Mouse (Mus musculus): ENCODE results near the gene Ppp1r12b. TPM values are rescaled to one million over a fixed set of nuclear protein-coding genes. Genes with fewer than 3 reads are reported as not detected.

The Ppp1r12b gene
- polyA plus RNA-seq, 1 experiment from 2014 or later, result 7.8 TPM

DNA sequence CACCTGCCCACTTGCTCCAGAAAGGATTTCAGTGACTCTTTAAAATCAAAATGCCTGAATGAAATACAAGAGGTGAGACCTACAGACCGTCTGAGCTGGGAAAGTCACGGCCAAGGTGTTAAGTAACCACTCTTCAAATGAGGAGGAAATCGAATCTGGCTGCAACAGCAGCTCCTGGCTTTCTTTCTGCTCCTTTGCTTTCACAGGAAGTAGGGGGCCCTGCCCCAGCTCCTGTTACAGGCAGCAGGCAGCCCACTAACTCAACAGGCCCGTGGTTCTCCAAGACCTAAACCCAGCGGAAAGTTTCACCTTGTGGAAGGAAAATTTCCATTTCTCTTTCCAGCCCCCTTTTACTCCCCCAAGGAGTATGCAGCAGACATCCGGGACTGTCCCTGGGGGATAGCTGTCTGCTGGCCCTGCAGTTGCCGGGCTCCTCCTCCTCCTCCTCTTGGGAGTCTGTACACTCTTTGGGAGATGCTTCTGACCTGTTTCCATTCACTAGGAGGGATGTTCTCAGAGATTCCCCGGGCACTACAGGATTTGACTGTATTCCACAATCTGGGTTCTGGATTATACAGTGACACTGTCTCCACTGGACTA, 36.4 kb upstream of the Ppp1r12b start:
- no peak overlapping the region for H3K4me2 ChIP-seq (ENCODE audit: low read depth)
- DNase-seq (ENCODE audit: low spot score), result no peak
- H3K27ac ChIP-seq (ENCODE audit: low read depth, low read length), result no peak overlapping the region
- H3K4me3 ChIP-seq (ENCODE audit: low read depth, low read length), result no peak overlapping the region
- no peaks in the 10 kb centered on the region for H3K4me1 ChIP-seq (ENCODE audit: control insufficient read depth, insufficient read depth, low read length)
- no peaks in the 10 kb centered on the region for H3K9me3 ChIP-seq (ENCODE audit: control insufficient read depth, low read length)
- H3K36me3 ChIP-seq (ENCODE audit: control insufficient read depth, insufficient read depth, low read length), result no peaks in the 10 kb centered on the region
- no peak overlapping the region for H3K9ac ChIP-seq (ENCODE audit: low read length)
- ATAC-seq (ENCODE audit: insufficient read depth, low FRiP score, low TSS enrichment), result no peak
- WGBS, result 51% methylated on average over 8 of the region's 8 CpGs
- peaks cover 5% of the 10 kb centered on the region; the same call in 1 of the 2 replicates for H3K27me3 ChIP-seq (ENCODE audit: control insufficient read depth, insufficient read depth, low read length)

DNA sequence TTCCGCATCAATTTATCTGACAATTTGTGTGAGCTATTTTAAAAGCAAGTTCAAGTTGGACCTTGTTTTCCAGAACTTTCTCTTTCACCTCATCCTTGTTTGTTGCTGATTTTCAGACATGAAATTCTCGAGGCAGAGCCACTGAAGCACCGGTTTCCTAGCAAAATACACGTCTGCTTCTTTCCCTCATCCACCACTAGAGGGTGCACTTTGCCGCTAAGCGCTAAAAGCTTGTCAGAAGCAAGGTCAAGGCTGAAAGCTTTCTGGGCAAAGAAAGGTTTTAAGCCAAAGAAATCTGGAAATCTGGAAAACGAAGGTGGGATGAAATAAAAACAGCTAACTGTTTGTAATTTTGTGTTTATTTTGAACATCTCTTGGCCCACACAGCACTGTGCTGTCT, 33.6 kb upstream of the Ppp1r12b start:
- no peak overlapping the region for H3K4me2 ChIP-seq (ENCODE audit: low read depth)
- H3K4me3 ChIP-seq (ENCODE audit: low read depth, low read length), result no peak overlapping the region
- DNase-seq (ENCODE audit: low spot score), result peak; percentile 72
- no peaks in the 10 kb centered on the region for H3K4me1 ChIP-seq (ENCODE audit: control insufficient read depth, insufficient read depth, low read length)
- H3K9ac ChIP-seq (ENCODE audit: low read length), result no peak overlapping the region
- no peaks in the 10 kb centered on the region for H3K9me3 ChIP-seq (ENCODE audit: control insufficient read depth, low read length)
- H3K36me3 ChIP-seq (ENCODE audit: control insufficient read depth, insufficient read depth, low read length), result no peaks in the 10 kb centered on the region
- no peak overlapping the region for H3K27ac ChIP-seq (ENCODE audit: low read depth, low read length)
- WGBS, result 9% methylated on average over 7 of the region's 7 CpGs
- peaks cover 5% of the 10 kb centered on the region; the same call in 1 of the 2 replicates for H3K27me3 ChIP-seq (ENCODE audit: control insufficient read depth, insufficient read depth, low read length)
- no peak for ATAC-seq (ENCODE audit: insufficient read depth, low FRiP score, low TSS enrichment)

DNA sequence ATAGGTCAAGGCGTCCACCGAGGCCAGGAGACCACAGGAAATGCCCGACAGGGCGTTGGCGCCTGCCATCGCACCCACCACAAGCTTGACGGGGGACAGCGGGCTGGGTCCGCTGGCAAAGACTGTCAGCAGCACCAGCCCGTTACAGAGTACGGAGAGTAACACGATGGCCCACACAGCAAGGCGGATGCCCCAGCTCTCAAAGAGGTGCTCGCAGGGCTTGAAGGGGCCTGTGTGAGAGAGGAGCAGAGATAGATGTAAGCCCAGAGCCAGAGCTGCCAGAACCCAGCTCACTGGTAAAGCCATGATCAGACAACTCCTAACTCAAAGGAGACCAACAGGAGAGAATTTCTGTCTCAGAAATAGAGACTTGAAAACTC, 32.2 kb upstream of the Ppp1r12b start:
- Histone ChIP-seq H3K9me3 (ENCODE audit: control insufficient read depth, low read length) (no peaks in the 10 kb centered on the region), H3K4me3 (ENCODE audit: low read depth, low read length) (peak overlapping the region; percentile 31), H3K4me2 (ENCODE audit: low read depth) (peak overlapping the region; percentile 83), H3K27me3 (ENCODE audit: control insufficient read depth, insufficient read depth, low read length) (peaks cover 5% of the 10 kb centered on the region; the same call in 1 of the 2 replicates), H3K36me3 (ENCODE audit: control insufficient read depth, insufficient read depth, low read length) (no peaks in the 10 kb centered on the region), H3K4me1 (ENCODE audit: control insufficient read depth, insufficient read depth, low read length) (no peaks in the 10 kb centered on the region), H3K9ac (ENCODE audit: low read length) (peak overlapping the region; percentile 49), H3K27ac (ENCODE audit: low read depth, low read length) (no peak overlapping the region)
- DNase-seq (ENCODE audit: low spot score) (no peak), ATAC-seq (ENCODE audit: insufficient read depth, low FRiP score, low TSS enrichment) (peak; percentile 41; the same call in 1 of the 2 replicates)
- 14% methylated on average over 14 of the region's 14 CpGs for WGBS

DNA sequence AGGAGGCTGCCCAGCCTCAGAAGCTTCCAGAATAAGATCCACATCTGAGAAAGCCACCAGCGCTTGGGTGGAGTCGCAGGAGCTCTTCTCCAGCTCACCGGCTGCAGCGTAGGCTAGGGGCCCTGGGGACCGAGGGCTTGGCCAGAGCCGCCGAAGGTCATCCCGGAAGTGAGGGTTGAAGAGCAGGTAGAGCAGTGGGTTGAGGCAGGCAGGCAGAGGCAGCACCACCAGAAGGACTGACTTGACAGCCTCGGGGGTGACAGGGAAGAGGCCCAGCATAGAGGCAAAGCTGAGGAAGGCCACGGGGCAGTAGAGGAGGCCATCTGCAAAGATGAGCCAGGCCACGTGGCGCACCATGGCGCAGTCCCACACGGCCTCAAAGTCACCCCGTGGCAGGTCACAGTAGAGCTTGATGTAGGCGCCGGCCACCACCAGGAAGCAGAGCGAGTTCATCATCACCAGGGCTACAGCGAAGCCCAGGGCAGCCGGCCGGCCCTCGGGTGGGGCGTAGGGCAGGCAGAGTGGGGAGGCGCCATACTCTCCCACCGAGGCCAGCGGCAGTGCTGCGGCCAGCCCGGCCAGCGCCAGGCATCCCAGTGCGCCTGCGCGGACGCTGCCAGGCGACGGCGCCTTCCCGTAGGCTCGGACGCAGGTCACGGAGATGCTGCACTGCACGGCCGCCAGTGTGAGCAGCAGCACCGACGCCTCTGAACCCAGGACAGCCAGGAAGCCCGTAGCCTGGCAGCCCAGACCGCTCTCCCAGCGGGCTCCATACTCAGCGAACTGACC, 31.6 kb upstream of the Ppp1r12b start:
- Histone ChIP-seq H3K4me3 (ENCODE audit: low read depth, low read length) (peak overlapping the region; percentile 31), H3K4me1 (ENCODE audit: control insufficient read depth, insufficient read depth, low read length) (no peaks in the 10 kb centered on the region), H3K9ac (ENCODE audit: low read length) (peak overlapping the region; percentile 49), H3K27ac (ENCODE audit: low read depth, low read length) (no peak overlapping the region), H3K36me3 (ENCODE audit: control insufficient read depth, insufficient read depth, low read length) (no peaks in the 10 kb centered on the region), H3K4me2 (ENCODE audit: low read depth) (peak overlapping the region; percentile 83), H3K27me3 (ENCODE audit: control insufficient read depth, insufficient read depth, low read length) (peaks cover 5% of the 10 kb centered on the region; the same call in 1 of the 2 replicates), H3K9me3 (ENCODE audit: control insufficient read depth, low read length) (no peaks in the 10 kb centered on the region)
- DNase-seq (ENCODE audit: low spot score), result peak; percentile 83
- ATAC-seq (ENCODE audit: insufficient read depth, low FRiP score, low TSS enrichment), result peak; percentile 65
- WGBS, result 33% methylated on average over 45 of the region's 48 CpGs

DNA sequence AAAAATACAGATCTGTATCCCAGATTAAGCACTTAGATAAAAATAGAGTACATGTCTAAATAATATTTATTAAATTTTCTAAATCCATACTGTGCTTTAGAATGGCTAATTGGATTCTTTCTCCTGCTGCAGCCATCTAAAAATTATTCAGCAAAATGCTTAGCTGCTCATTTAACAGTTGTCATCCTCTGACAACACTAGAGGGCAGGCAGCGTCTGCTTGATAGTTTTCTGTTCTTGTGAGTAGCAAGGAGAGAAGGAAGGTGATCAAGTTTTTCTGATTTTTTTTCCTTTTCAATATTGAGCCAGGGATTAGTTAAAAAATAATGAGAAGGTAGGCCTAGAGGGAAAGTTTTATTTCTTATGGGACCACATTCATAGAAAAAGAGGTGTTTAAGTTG, 17.2 kb upstream of the Ppp1r12b start:
- Histone ChIP-seq H3K4me3 (ENCODE audit: low read depth, low read length) (no peak overlapping the region), H3K4me1 (ENCODE audit: control insufficient read depth, insufficient read depth, low read length) (no peaks in the 10 kb centered on the region), H3K36me3 (ENCODE audit: control insufficient read depth, insufficient read depth, low read length) (peaks cover 5% of the 10 kb centered on the region; the same call in 1 of the 2 replicates), H3K27me3 (ENCODE audit: control insufficient read depth, insufficient read depth, low read length) (no peaks in the 10 kb centered on the region), H3K4me2 (ENCODE audit: low read depth) (no peak overlapping the region), H3K27ac (ENCODE audit: low read depth, low read length) (no peak overlapping the region), H3K9ac (ENCODE audit: low read length) (no peak overlapping the region), H3K9me3 (ENCODE audit: control insufficient read depth, low read length) (no peaks in the 10 kb centered on the region)
- DNase-seq (ENCODE audit: low spot score), result no peak
- WGBS, result 81% methylated on average over 1 of the region's 1 CpGs
- ATAC-seq (ENCODE audit: insufficient read depth, low FRiP score, low TSS enrichment), result no peak

DNA sequence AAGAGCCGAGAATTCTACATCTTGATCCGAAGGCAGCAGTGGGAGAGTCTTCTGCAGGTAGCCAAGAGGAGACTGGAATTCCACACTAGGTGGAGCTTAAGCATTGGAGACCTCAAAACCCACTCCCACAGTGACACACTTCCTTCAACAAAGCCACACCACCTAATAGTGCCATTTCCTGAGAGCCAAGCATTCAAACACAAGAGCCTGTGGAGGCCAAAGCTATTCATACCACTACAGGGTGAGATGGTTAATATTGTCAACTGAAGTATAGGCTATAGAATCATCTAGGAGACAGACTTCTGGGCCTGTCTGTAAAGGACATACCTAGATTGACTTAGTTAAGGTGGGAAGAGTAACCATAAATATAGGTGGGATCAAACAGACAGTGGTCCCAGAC, 9.7 kb upstream of the Ppp1r12b start:
- no peaks in the 10 kb centered on the region for H3K27me3 ChIP-seq (ENCODE audit: control insufficient read depth, insufficient read depth, low read length)
- H3K4me3 ChIP-seq (ENCODE audit: low read depth, low read length), result no peak overlapping the region
- no peak overlapping the region for H3K27ac ChIP-seq (ENCODE audit: low read depth, low read length)
- 0 out of 2 replicates have a peak, but pooled peaks cover 3% of the 10 kb centered on the region for H3K4me1 ChIP-seq (ENCODE audit: control insufficient read depth, insufficient read depth, low read length)
- DNase-seq (ENCODE audit: low spot score) (no peak), ATAC-seq (ENCODE audit: insufficient read depth, low FRiP score, low TSS enrichment) (no peak)
- H3K4me2 ChIP-seq (ENCODE audit: low read depth), result no peak overlapping the region
- no peaks in the 10 kb centered on the region for H3K9me3 ChIP-seq (ENCODE audit: control insufficient read depth, low read length)
- 0 out of 2 replicates have a peak, but pooled peaks cover 3% of the 10 kb centered on the region for H3K36me3 ChIP-seq (ENCODE audit: control insufficient read depth, insufficient read depth, low read length)
- no peak overlapping the region for H3K9ac ChIP-seq (ENCODE audit: low read length)
- WGBS, result 88% methylated on average over 2 of the region's 2 CpGs

DNA sequence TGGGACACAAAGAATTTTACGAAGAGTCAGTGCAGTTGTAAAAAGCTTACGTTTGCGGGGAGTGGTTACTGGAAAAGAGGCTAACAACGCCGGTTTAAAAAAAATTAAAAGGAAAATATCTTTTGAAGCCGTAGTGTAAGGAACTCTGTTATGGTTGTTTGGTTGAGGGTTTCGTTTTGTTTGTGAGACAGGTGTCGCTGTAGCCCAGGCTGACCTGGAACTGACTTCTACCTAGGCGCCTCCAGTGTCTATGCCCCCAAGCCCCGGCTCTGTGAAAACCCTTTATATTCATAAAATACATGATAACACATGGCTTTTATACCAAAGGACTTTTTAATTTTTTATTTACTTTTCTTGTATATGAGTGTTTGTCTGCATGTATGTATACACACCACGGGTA, 7.1 kb upstream of the Ppp1r12b start:
- H3K27me3 ChIP-seq (ENCODE audit: control insufficient read depth, insufficient read depth, low read length), result no peaks in the 10 kb centered on the region
- H3K4me1 ChIP-seq (ENCODE audit: control insufficient read depth, insufficient read depth, low read length), result 0 out of 2 replicates have a peak, but pooled peaks cover 3% of the 10 kb centered on the region
- no peaks in the 10 kb centered on the region for H3K36me3 ChIP-seq (ENCODE audit: control insufficient read depth, insufficient read depth, low read length)
- no peak for ATAC-seq (ENCODE audit: insufficient read depth, low FRiP score, low TSS enrichment)
- H3K4me2 ChIP-seq (ENCODE audit: low read depth), result peak overlapping the region; percentile 52
- peak overlapping the region; percentile 68 for H3K4me3 ChIP-seq (ENCODE audit: low read depth, low read length)
- H3K9ac ChIP-seq (ENCODE audit: low read length), result peak overlapping the region; percentile 60
- no peaks in the 10 kb centered on the region for H3K9me3 ChIP-seq (ENCODE audit: control insufficient read depth, low read length)
- DNase-seq (ENCODE audit: low spot score), result no peak
- no peak overlapping the region for H3K27ac ChIP-seq (ENCODE audit: low read depth, low read length)
- 4% methylated on average over 11 of the region's 11 CpGs for WGBS

DNA sequence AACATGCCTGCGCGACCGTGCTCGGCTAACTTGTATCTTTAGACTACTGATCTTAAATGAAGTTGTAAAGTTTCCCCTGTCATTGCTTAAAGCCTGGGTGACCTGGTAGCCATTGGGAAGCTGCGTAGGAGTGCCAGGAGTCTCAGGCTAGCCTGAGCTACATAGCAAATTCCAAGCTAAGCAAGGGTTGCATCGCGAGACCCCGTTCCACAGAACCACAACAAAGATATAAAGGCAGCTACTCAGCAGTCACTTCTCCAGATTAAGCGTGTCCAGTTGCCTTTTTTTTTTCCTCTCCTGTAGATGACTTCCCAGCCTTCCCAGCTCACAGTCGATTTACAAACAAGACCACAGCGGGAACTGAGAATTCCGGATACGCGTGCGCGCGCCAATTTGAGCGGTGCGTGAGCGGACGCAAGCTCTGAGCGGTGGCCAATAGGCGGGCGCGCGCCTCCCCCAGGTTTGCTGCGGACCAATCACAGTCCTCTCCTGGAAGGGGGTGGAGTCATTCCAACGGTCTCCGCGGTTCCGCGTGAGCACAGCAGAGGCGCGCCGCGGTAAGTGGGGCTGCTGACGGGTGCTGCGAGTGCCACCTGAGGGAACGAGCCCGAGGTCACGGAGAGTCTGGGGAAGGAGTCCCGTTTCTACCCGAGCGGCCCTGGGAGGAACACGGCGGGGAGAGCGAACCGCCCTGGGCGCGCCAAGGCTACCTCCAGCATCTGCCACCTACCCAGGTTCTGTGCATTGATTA, 6.5 kb upstream of the Ppp1r12b start, which contains the start of gene Ube2t:
Ube2t (plus strand) TSS at position 513 of the 751 bp plus-strand sequence.
- H3K36me3 ChIP-seq (ENCODE audit: control insufficient read depth, insufficient read depth, low read length), result no peaks in the 10 kb centered on the region
- peak within 1 kb of the TSS; percentile 68 for H3K4me3 ChIP-seq (ENCODE audit: low read depth, low read length)
- 0 out of 2 replicates have a peak, but pooled peaks cover 3% of the 10 kb centered on the region for H3K4me1 ChIP-seq (ENCODE audit: control insufficient read depth, insufficient read depth, low read length)
- 3% methylated on average over 50 of the region's 50 CpGs for WGBS
- no peaks in the 10 kb centered on the region for H3K27me3 ChIP-seq (ENCODE audit: control insufficient read depth, insufficient read depth, low read length)
- DNase-seq (ENCODE audit: low spot score) (peak; percentile 95), ATAC-seq (ENCODE audit: insufficient read depth, low FRiP score, low TSS enrichment) (peak; percentile 100)
- no peaks in the 10 kb centered on the region for H3K9me3 ChIP-seq (ENCODE audit: control insufficient read depth, low read length)
- H3K4me2 ChIP-seq (ENCODE audit: low read depth), result peak within 1 kb of the TSS; percentile 52
- no peak within 1 kb of the TSS for H3K27ac ChIP-seq (ENCODE audit: low read depth, low read length)
- H3K9ac ChIP-seq (ENCODE audit: low read length), result peak within 1 kb of the TSS; percentile 60
